Mouse (Mus musculus): ENCODE measurements around the gene Ccdc138.

GRCm38 (mm10) chr10:58604779-58605178 lies 107.0 kb downstream of the Ccdc138 start:
- TF ChIP-seq CTCF (IDR thresholded peaks at IDR 0.05; ENCODE audit: low read depth, low read length): no peak
- TF ChIP-seq TAL1 (conservative IDR thresholded peaks at IDR 0.05; ENCODE audit: low read depth, low read length): no peak
